Mouse (Mus musculus) brain, embryonic 14.5 days (tissue): ENCODE data around the gene Kdm6b.

Source experiments
- CTCF ChIP-seq: fragments of 200-500 bp; IDR thresholded peaks from 2 replicates; pipeline ENCODE4 v1.5.1; 2012; ENCODE audit warnings: inconsistent platforms, mild to moderate bottlenecking, moderate library complexity, borderline replicate concordance; ENCODE audit not compliant: insufficient read depth, insufficient read length; ENCODE audit errors: extremely low read depth
- POLR2A ChIP-seq: fragments of 200-500 bp; IDR thresholded peaks from 2 replicates; pipeline ENCODE4 v1.6.1; 2012; ENCODE audit warnings: mild to moderate bottlenecking, inconsistent platforms, borderline replicate concordance; ENCODE audit not compliant: poor library complexity, insufficient read depth, insufficient read length, severe bottlenecking; ENCODE audit errors: extremely low read depth

GRCm38 (mm10) chr11:69407724-69408004 lies 5.8 kb downstream of the Kdm6b start:
- TF ChIP-seq POLR2A, result no peak
- no peak for TF ChIP-seq CTCF
